Mouse (Mus musculus): ENCODE measurements around the gene Amigo1.

Gene Amigo1

GRCm38 (mm10) chr3:108180514-108180913, 5.6 kb upstream of the Amigo1 start:
- no peak for DNase-seq (ENCODE audit: low read depth)

GRCm38 (mm10) chr3:108184742-108185141, 1.4 kb upstream of the Amigo1 start:
- no peak for DNase-seq (ENCODE audit: low read depth)

- DNase-seq (ENCODE audit: low read depth), result no peak
Observed at GRCm38 (mm10) chr3:108185460-108186097, 556 bp upstream of the Amigo1 start.

- no peak for DNase-seq (ENCODE audit: low read depth)
Observed at GRCm38 (mm10) chr3:108187111-108187795, 1.1 kb downstream of the Amigo1 start.

- no peak for DNase-seq (ENCODE audit: low read depth)
Observed at GRCm38 (mm10) chr3:108188716-108189490, 2.8 kb downstream of the Amigo1 start.

- DNase-seq (ENCODE audit: low read depth), result no peak
Observed at GRCm38 (mm10) chr3:108189897-108190296, 3.8 kb downstream of the Amigo1 start.

- DNase-seq (ENCODE audit: low read depth), result no peak
Observed at GRCm38 (mm10) chr3:108193686-108194085, 7.6 kb downstream of the Amigo1 start.

- DNase-seq (ENCODE audit: low read depth), result no peak
Observed at GRCm38 (mm10) chr3:108195287-108195686, 9.2 kb downstream of the Amigo1 start.

- no peak for DNase-seq (ENCODE audit: low read depth)
Observed at GRCm38 (mm10) chr3:108195941-108196590, 9.9 kb downstream of the Amigo1 start.

- DNase-seq (ENCODE audit: low read depth), result no peak
Observed at GRCm38 (mm10) chr3:108197066-108197497, 10.9 kb downstream of the Amigo1 start.

GRCm38 (mm10) chr3:108199231-108199630, 13.1 kb downstream of the Amigo1 start:
- DNase-seq (ENCODE audit: low read depth), result no peak

- DNase-seq (ENCODE audit: low read depth), result peak; percentile 97
Observed at GRCm38 (mm10) chr3:108200329-108201323, 14.5 kb downstream of the Amigo1 start, which contains the start of gene Cyb561d1. Gene Cyb561d1 (minus strand): TSS chr3:108201212.

- DNase-seq (ENCODE audit: low read depth), result no peak
Observed at GRCm38 (mm10) chr3:108202506-108202905, 16.4 kb downstream of the Amigo1 start.

GRCm38 (mm10) chr3:108203212-108203611, 17.1 kb downstream of the Amigo1 start:
- no peak for DNase-seq (ENCODE audit: low read depth)

- DNase-seq (ENCODE audit: low read depth), result peak; percentile 70
Observed at GRCm38 (mm10) chr3:108203621-108204325, 17.6 kb downstream of the Amigo1 start.

GRCm38 (mm10) chr3:108204470-108204869, 18.3 kb downstream of the Amigo1 start:
- no peak for DNase-seq (ENCODE audit: low read depth)

GRCm38 (mm10) chr3:108205601-108206000, 19.5 kb downstream of the Amigo1 start:
- DNase-seq (ENCODE audit: low read depth), result no peak

- no peak for DNase-seq (ENCODE audit: low read depth)
Observed at GRCm38 (mm10) chr3:108206731-108207375, 20.7 kb downstream of the Amigo1 start.

GRCm38 (mm10) chr3:108209001-108209400, 22.9 kb downstream of the Amigo1 start:
- DNase-seq (ENCODE audit: low read depth), result no peak

GRCm38 (mm10) chr3:108209536-108209935, 23.4 kb downstream of the Amigo1 start:
- DNase-seq (ENCODE audit: low read depth), result no peak
